Mouse (Mus musculus): ENCODE measurements around the gene Prickle1. TPM values are rescaled to one million over a fixed set of nuclear protein-coding genes. Genes with fewer than 3 reads are reported as not detected.
A peak's percentile ranks its signal among the peaks of the same experiment; 100 is the strongest.

Prickle1 gene
- polyA plus RNA-seq, 1 experiment from 2014 or later: 20.7 TPM

DNA sequence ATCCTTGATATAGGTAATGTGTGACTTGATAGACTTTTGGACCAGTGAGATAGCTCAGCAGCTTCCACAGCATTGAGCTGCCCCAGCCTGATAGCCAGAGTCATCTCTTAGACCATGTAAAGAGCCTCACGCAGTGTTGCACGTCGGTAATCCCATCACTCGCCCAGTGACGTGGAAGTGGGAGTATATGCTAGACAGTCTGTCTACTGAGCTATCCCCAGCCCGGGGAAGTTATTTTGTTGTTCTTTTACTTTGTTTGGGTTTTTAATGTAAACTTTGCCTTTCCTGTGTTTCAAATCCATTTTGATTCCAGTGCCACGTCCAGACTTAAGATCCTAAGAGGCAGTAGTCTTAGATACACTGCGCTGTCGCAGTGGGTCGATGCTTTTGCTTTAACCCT, 114.6 kb downstream of the Prickle1 start:
- Histone ChIP-seq H3K4me1 (replicated peaks; ENCODE audit: control insufficient read depth, insufficient read depth, low read length) (no peaks in the 10 kb centered on the region), H3K4me2 (ENCODE audit: low read length) (no peak overlapping the region), H3K4me3 (replicated peaks; ENCODE audit: low read length) (no peak overlapping the region), H3K27ac (ENCODE audit: low read length) (no peak overlapping the region), H3K36me3 (ENCODE audit: control insufficient read depth, insufficient read depth) (no peaks in the 10 kb centered on the region), H3K27me3 (replicated peaks; ENCODE audit: control insufficient read depth, insufficient read depth, low read length) (no peaks in the 10 kb centered on the region), H3K9ac (replicated peaks; ENCODE audit: low read depth, low read length) (no peak overlapping the region), H3K9me3 (ENCODE audit: control insufficient read depth, low read length) (no peaks in the 10 kb centered on the region)
- 90% methylated on average over 10 of the region's 10 CpGs for WGBS
- ATAC-seq: no peak

DNA sequence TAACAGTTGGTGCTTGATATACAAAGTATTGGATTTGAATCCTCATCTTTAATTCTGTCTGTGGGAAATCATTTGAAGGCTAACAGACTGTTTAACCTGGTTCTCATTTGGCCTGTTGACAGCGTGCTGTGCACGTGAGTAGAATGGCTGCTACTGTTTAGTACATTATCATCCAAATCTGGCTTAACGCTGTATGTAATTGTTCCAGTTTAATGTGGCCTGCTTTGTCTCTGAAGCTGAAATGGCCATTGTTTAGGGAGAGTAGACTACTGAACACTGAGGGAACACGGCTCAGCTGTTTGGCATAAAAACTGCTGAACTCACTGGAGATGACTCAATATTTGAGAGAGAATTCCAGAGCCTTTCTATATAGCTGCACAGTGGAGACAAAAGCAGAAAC, 116.2 kb downstream of the Prickle1 start:
- 9% methylated on average over 4 of the region's 4 CpGs for WGBS
- Histone ChIP-seq H3K27me3 (replicated peaks; ENCODE audit: control insufficient read depth, insufficient read depth, low read length) (no peaks in the 10 kb centered on the region), H3K9me3 (ENCODE audit: control insufficient read depth, low read length) (no peaks in the 10 kb centered on the region), H3K4me1 (replicated peaks; ENCODE audit: control insufficient read depth, insufficient read depth, low read length) (no peaks in the 10 kb centered on the region), H3K9ac (replicated peaks; ENCODE audit: low read depth, low read length) (no peak overlapping the region), H3K27ac (ENCODE audit: low read length) (peak overlapping the region; percentile 51; the same call in 1 of the 2 replicates), H3K4me3 (replicated peaks; ENCODE audit: low read length) (no peak overlapping the region), H3K36me3 (ENCODE audit: control insufficient read depth, insufficient read depth) (no peaks in the 10 kb centered on the region), H3K4me2 (ENCODE audit: low read length) (no peak overlapping the region)
- peak; percentile 88 for ATAC-seq

DNA sequence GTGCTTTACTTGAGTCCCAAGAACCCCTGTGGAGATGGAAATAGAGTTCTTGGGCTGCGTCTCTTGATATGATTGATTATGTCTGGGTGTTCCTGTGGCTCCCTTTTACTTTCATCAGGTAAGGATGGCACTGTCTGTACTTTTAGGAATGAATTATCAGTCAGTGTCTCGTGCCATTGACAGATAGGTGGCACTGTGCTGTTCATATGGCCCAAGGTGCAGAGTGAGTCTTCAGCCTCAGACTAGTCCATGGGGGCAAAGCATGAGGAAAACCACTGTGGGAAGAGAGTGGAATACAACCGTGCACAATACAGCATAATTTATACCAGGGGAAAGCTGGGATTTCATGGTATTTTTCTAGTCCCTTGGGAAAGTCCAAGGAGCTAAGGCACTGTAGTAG, 117.0 kb downstream of the Prickle1 start:
- Histone ChIP-seq H3K27me3 (replicated peaks; ENCODE audit: control insufficient read depth, insufficient read depth, low read length) (no peaks in the 10 kb centered on the region), H3K4me1 (replicated peaks; ENCODE audit: control insufficient read depth, insufficient read depth, low read length) (no peaks in the 10 kb centered on the region), H3K4me2 (ENCODE audit: low read length) (no peak overlapping the region), H3K36me3 (ENCODE audit: control insufficient read depth, insufficient read depth) (no peaks in the 10 kb centered on the region), H3K9ac (replicated peaks; ENCODE audit: low read depth, low read length) (no peak overlapping the region), H3K27ac (ENCODE audit: low read length) (peak overlapping the region; percentile 41; the same call in 1 of the 2 replicates), H3K9me3 (ENCODE audit: control insufficient read depth, low read length) (no peaks in the 10 kb centered on the region), H3K4me3 (replicated peaks; ENCODE audit: low read length) (no peak overlapping the region)
- no peak for ATAC-seq
- WGBS: 88% methylated on average over 3 of the region's 3 CpGs

DNA sequence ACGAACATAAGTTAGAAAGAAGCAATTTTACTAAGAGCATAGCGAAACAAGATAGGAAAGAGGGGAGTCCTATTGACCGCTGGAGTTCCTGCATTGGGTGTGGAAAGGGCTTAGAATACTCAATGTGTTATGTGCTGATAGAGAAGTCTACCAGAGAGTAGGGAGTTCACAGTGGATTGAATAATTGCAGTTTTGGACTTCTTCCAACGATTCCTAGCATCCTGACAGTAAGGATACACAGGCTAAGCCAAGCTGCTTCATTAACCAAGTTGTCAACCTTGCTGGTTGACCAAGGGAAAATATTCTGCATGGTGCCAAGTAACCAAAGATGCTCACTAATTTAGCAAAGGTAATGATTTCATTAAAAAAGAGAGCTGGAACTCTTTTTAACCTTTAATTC, 118.0 kb downstream of the Prickle1 start:
- H3K4me3 ChIP-seq (replicated peaks; ENCODE audit: low read length): no peak overlapping the region
- H3K27ac ChIP-seq (ENCODE audit: low read length): no peak overlapping the region
- H3K4me2 ChIP-seq (ENCODE audit: low read length): no peak overlapping the region
- no peaks in the 10 kb centered on the region for H3K27me3 ChIP-seq (replicated peaks; ENCODE audit: control insufficient read depth, insufficient read depth, low read length)
- 77% methylated on average over 4 of the region's 4 CpGs for WGBS
- no peaks in the 10 kb centered on the region for H3K36me3 ChIP-seq (ENCODE audit: control insufficient read depth, insufficient read depth)
- H3K4me1 ChIP-seq (replicated peaks; ENCODE audit: control insufficient read depth, insufficient read depth, low read length): no peaks in the 10 kb centered on the region
- no peak for ATAC-seq
- H3K9me3 ChIP-seq (ENCODE audit: control insufficient read depth, low read length): no peaks in the 10 kb centered on the region
- H3K9ac ChIP-seq (replicated peaks; ENCODE audit: low read depth, low read length): no peak overlapping the region

DNA sequence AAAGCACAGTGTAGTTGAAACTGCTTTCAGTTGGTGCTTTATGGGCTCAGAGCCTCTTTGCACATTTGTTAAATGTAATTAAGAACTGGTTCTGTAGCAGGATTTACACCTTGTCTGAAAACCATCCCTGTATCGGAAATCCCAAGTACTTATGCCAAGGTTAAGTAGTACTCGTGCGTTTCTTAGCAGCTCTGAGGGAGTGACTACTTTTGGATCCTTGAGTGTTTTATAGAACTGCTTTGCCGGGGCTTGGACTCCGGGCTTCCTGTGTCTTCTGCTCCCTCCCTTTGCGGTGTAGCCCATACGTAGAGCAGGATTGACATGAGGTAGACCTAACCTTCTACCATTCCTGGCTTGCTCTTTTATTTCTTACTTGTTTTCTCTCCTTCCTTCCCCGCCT, 120.0 kb downstream of the Prickle1 start:
- 79% methylated on average over 8 of the region's 8 CpGs for WGBS
- ATAC-seq: no peak
- no peak overlapping the region for H3K4me3 ChIP-seq (replicated peaks; ENCODE audit: low read length)
- H3K36me3 ChIP-seq (ENCODE audit: control insufficient read depth, insufficient read depth): no peaks in the 10 kb centered on the region
- H3K4me2 ChIP-seq (ENCODE audit: low read length): no peak overlapping the region
- H3K9me3 ChIP-seq (ENCODE audit: control insufficient read depth, low read length): no peaks in the 10 kb centered on the region
- no peaks in the 10 kb centered on the region for H3K27me3 ChIP-seq (replicated peaks; ENCODE audit: control insufficient read depth, insufficient read depth, low read length)
- H3K4me1 ChIP-seq (replicated peaks; ENCODE audit: control insufficient read depth, insufficient read depth, low read length): peaks cover 7% of the 10 kb centered on the region
- no peak overlapping the region for H3K27ac ChIP-seq (ENCODE audit: low read length)
- no peak overlapping the region for H3K9ac ChIP-seq (replicated peaks; ENCODE audit: low read depth, low read length)

DNA sequence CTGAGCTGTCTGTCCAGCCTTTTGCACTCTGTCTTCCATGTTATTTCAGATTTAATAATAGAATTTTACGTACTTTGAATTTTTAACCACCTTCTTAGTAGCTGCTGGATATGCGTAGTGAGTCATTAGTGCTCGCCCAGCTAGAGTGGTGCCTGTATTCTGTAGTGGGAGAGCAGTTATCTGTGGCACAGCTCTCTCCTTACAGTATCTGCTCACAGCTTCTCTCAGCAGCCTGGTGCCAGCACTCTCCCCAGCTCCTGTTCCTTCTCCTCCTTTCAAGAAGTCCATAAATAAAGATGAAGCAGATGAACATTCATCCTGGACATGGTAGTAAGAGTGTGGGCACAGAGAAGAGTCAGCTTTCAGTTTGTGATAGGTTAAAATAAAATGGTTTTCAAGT, 121.4 kb downstream of the Prickle1 start:
- no peaks in the 10 kb centered on the region for H3K27me3 ChIP-seq (replicated peaks; ENCODE audit: control insufficient read depth, insufficient read depth, low read length)
- H3K4me2 ChIP-seq (ENCODE audit: low read length): no peak overlapping the region
- no peak overlapping the region for H3K4me3 ChIP-seq (replicated peaks; ENCODE audit: low read length)
- H3K9ac ChIP-seq (replicated peaks; ENCODE audit: low read depth, low read length): no peak overlapping the region
- no peaks in the 10 kb centered on the region for H3K9me3 ChIP-seq (ENCODE audit: control insufficient read depth, low read length)
- H3K36me3 ChIP-seq (ENCODE audit: control insufficient read depth, insufficient read depth): no peaks in the 10 kb centered on the region
- no peak overlapping the region for H3K27ac ChIP-seq (ENCODE audit: low read length)
- peaks cover 7% of the 10 kb centered on the region for H3K4me1 ChIP-seq (replicated peaks; ENCODE audit: control insufficient read depth, insufficient read depth, low read length)
- no peak for ATAC-seq
- 91% methylated on average over 3 of the region's 3 CpGs for WGBS

DNA sequence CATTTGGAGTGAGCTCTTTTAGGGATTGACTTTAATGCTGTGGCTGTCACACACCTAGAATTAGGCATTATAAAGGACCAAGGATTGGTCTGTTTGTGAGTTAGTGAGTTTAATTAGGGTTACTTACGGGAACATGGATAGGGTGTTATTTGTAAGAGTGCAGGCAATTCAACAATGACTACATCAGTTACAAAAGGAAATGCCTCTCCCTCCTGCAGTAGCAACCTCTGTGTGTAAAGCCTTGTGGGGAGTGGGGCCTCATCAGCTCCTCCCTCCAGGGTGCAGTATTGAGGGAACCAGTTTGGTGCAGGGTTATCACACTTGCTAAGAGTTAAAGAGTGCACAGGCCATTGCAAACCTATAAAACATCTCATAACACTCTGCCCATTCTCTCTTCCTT, 123.6 kb downstream of the Prickle1 start:
- Histone ChIP-seq H3K36me3 (ENCODE audit: control insufficient read depth, insufficient read depth) (no peaks in the 10 kb centered on the region), H3K27me3 (replicated peaks; ENCODE audit: control insufficient read depth, insufficient read depth, low read length) (no peaks in the 10 kb centered on the region), H3K4me3 (replicated peaks; ENCODE audit: low read length) (no peak overlapping the region), H3K27ac (ENCODE audit: low read length) (no peak overlapping the region), H3K9me3 (ENCODE audit: control insufficient read depth, low read length) (no peaks in the 10 kb centered on the region), H3K9ac (replicated peaks; ENCODE audit: low read depth, low read length) (no peak overlapping the region), H3K4me1 (replicated peaks; ENCODE audit: control insufficient read depth, insufficient read depth, low read length) (peaks cover 7% of the 10 kb centered on the region), H3K4me2 (ENCODE audit: low read length) (no peak overlapping the region)
- no peak for ATAC-seq
- WGBS: 6% methylated on average over 1 of the region's 1 CpGs

DNA sequence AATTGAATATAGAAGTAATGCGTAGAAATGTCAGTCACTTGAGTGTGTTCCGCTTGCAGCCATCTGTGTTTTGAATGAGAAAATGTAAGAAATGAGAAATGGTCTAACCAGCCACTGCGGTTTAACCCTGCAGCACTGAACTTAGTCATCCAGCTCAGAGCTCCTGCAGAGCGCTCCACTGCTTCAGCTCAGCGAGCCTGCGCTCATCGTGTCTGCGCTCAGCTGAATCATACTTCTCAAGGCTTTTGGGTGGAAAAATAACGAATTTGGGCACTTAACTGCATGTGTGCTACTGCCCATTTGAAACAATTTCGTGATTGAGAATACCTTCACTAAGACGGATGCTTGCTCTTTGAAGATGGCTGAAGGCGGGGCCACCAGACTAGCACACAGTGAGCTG, 124.0 kb downstream of the Prickle1 start:
- H3K4me1 ChIP-seq (replicated peaks; ENCODE audit: control insufficient read depth, insufficient read depth, low read length): peaks cover 7% of the 10 kb centered on the region
- no peak overlapping the region for H3K4me2 ChIP-seq (ENCODE audit: low read length)
- H3K4me3 ChIP-seq (replicated peaks; ENCODE audit: low read length): no peak overlapping the region
- H3K9ac ChIP-seq (replicated peaks; ENCODE audit: low read depth, low read length): no peak overlapping the region
- ATAC-seq: no peak
- H3K27me3 ChIP-seq (replicated peaks; ENCODE audit: control insufficient read depth, insufficient read depth, low read length): no peaks in the 10 kb centered on the region
- 24% methylated on average over 12 of the region's 12 CpGs for WGBS
- no peaks in the 10 kb centered on the region for H3K36me3 ChIP-seq (ENCODE audit: control insufficient read depth, insufficient read depth)
- H3K9me3 ChIP-seq (ENCODE audit: control insufficient read depth, low read length): no peaks in the 10 kb centered on the region
- no peak overlapping the region for H3K27ac ChIP-seq (ENCODE audit: low read length)

DNA sequence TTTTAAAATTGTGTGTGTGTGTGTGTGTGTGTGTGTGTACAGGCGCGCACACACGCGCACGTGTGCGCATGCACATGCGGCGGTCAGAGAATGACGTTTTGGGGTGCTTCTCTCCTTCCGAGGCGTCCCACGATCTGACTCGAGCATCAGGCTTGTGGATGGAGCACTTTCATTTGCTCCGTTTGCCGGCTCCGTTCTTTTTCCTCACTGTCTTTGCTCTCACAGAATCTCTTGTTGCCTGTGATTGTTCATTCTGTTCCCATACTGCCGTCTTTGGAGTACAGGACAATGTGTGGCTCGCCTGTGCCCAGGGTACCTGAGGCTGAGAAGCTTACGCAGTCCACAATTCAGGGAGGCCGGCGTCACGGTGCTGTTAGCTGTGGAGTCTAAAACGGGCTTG, 134.6 kb downstream of the Prickle1 start:
- no peaks in the 10 kb centered on the region for H3K9me3 ChIP-seq (ENCODE audit: control insufficient read depth, low read length)
- H3K4me3 ChIP-seq (replicated peaks; ENCODE audit: low read length): no peak overlapping the region
- H3K36me3 ChIP-seq (ENCODE audit: control insufficient read depth, insufficient read depth): peaks cover 6% of the 10 kb centered on the region
- no peaks in the 10 kb centered on the region for H3K27me3 ChIP-seq (replicated peaks; ENCODE audit: control insufficient read depth, insufficient read depth, low read length)
- H3K4me1 ChIP-seq (replicated peaks; ENCODE audit: control insufficient read depth, insufficient read depth, low read length): no peaks in the 10 kb centered on the region
- 94% methylated on average over 23 of the region's 23 CpGs for WGBS
- no peak overlapping the region for H3K4me2 ChIP-seq (ENCODE audit: low read length)
- ATAC-seq: no peak
- H3K27ac ChIP-seq (ENCODE audit: low read length): no peak overlapping the region
- no peak overlapping the region for H3K9ac ChIP-seq (replicated peaks; ENCODE audit: low read depth, low read length)

DNA sequence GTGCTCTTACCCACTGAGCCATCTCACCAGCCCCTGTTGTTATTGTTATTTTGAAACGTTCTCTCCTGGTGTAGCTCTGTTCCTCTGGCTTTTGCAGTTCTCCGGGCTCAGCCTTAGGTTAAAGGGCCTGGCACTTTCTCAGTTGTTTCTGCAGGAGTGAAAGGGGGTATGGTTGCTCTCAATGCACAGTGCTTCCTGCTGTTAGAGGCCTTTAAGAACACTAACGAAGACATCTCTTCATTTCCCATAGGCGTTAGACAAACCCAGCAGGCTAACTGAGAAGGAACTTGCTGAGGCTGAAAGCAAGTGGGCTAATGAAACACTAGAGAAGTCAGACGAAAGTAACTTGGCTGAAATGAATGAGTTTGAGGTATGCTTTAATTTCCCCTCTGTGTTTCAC, 136.3 kb downstream of the Prickle1 start:
- H3K4me2 ChIP-seq (ENCODE audit: low read length): no peak overlapping the region
- 37% methylated on average over 5 of the region's 5 CpGs for WGBS
- no peak overlapping the region for H3K9ac ChIP-seq (replicated peaks; ENCODE audit: low read depth, low read length)
- no peaks in the 10 kb centered on the region for H3K4me1 ChIP-seq (replicated peaks; ENCODE audit: control insufficient read depth, insufficient read depth, low read length)
- H3K9me3 ChIP-seq (ENCODE audit: control insufficient read depth, low read length): no peaks in the 10 kb centered on the region
- H3K36me3 ChIP-seq (ENCODE audit: control insufficient read depth, insufficient read depth): peaks cover 3% of the 10 kb centered on the region
- no peak overlapping the region for H3K27ac ChIP-seq (ENCODE audit: low read length)
- no peak overlapping the region for H3K4me3 ChIP-seq (replicated peaks; ENCODE audit: low read length)
- no peaks in the 10 kb centered on the region for H3K27me3 ChIP-seq (replicated peaks; ENCODE audit: control insufficient read depth, insufficient read depth, low read length)
- ATAC-seq: no peak
